Mouse (Mus musculus) ES-Bruce4 (cell line): ENCODE measurements around the gene Celsr2.

ENCODE experiments used
- CTCF ChIP-seq: IDR thresholded peaks from one replicate; pipeline ENCODE4 v1.8.1; 2011; ENCODE audit warnings: low read depth, low read length
- EP300 ChIP-seq: IDR thresholded peaks from 2 replicates; pipeline ENCODE4 v1.6.1; 2011; ENCODE audit warnings: low read depth, low read length; ENCODE audit not compliant: insufficient read depth
- POLR2A ChIP-seq: IDR thresholded peaks from one replicate; pipeline ENCODE4 v1.8.1; 2011; ENCODE audit warnings: low read length; ENCODE audit not compliant: insufficient read depth

- no peak for TF ChIP-seq POLR2A
- no peak for TF ChIP-seq EP300
- no peak for TF ChIP-seq CTCF
Observed at GRCm38 (mm10) chr3:108406306-108406885, 9.0 kb downstream of the Celsr2 start.
